Mouse (Mus musculus) left cerebral cortex, postnatal 36 days (tissue): ENCODE measurements around the gene Bmpr1a. TPM values are rescaled to one million over a fixed set of nuclear protein-coding genes. Genes with fewer than 3 reads are reported as not detected.

Source experiments
- DNase-seq, 2 experiments: peaks; one replicate each; pipeline ENCODE4 v3.0.0; 2021 to 2022; ENCODE audit warnings: low spot score in 2 of 2, mixed read lengths in 1 of 2
- intact Hi-C: fragments of 180-260 bp; cut with DNase I; formaldehyde crosslinking; loops from one replicate; pipeline ENCODE4 v1.15.1; 2025
- total RNA-seq, 2 experiments: library from RNA; stranded (reverse); gene quantifications; 2 replicates each; pipeline ENCODE4 v1.2.3; 2021

Gene Bmpr1a
- total RNA-seq, 2 experiments from 2014 or later, result 34.3 to 38.3 TPM

DNA sequence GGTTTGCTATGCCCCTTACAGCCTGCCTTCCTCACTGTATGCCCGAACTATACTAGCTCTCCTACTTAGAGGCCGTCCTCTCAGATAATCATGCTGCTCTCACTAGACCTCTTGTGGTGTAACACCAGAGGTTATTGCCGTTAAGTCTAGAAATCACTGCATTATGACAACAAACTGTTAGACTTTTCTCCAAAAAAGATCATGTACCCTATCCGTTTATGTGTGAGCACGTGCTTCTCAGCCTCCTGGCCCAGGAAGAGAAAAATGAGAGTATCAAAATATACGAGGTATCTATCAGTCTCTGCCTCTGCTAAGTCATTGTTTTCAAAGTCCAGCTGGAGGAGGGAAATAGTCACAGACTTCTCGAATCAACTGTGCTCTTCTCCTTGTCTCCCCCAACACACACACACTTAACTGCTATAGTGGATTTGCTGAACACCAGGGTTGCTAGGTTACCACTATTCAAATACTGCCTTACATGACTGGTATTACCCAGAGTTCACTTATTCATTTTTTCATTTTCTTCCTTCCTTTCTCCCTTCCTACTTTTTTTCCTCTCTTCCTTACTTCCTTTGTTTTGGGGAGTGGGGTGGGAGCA is 5.8 kb upstream of the Bmpr1a start:
- no peak for DNase-seq
- intact Hi-C loops, result no loop called here

DNA sequence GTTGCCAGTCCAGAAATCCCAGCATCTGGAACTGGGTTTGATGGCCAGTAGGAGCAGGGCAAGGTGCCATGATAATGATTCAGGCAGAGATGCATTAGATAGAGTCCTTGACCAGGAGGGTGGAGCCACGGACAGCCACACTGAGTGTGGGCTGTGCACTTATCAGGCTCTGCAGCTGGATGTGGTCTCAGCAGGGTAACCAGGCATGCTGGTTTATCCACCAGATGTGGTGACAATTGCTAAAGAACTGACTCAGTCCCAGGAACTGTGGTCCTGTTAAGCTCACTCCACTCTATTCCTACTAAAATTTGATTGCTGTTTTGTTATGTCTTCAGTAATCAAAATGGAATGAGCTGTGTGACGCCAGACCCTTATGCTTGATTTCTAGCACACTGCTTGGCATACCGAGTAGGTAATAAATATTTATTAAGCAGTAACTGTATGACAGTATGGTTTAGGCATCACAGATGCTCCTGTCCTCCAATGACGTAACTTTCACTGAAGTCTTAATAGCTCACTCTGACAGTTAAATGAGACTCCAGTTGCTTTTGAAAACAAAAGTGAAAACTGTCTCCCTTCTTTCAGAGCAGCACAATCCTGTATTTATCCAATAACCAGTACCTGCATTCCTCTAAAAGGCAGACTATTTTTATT is 5.2 kb upstream of the Bmpr1a start:
- intact Hi-C loops, result no loop called here
- DNase-seq, result no peak

DNA sequence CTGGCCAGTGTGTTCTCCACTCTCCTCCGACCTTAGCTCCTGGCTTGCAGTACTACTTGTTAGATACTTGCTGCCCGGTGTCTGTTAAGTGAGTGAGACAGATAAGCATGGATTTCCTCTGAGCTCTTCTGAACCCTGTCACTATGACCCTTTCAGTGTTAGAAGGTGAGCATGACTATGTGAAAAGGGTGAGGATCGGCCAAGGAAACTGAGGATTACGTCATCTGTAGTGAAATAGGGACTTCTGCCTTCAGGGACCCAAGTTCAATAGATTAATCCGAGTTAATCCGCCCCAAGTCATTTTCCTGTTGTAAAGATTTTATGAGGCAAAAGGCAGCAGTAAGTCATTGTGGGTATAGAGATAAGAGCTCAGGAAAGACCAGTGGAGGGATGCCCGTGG is 2.2 kb upstream of the Bmpr1a start:
- intact Hi-C loops, result no loop called here
- DNase-seq, result no peak

DNA sequence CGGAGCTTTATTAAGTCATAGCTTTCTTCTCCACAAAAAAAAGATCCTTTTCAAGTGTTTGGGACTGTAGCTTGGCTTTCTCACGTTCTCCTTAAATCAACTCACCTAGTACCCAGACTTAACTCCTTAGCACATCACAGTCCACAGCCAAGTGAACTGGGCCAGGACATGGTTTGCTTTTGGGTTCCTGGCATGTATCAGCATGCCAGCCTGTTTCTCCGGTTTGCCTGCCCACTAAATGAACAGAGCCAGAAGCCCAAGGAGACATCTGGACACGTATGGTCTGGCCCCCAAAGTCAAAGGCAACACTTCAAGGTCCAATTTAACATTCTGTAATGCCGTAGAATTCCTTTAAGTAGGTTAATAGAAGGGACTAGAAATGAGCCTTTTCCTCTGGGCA is 1.2 kb upstream of the Bmpr1a start:
- no peak for DNase-seq
- intact Hi-C loops, result loop anchor here (5.0 kb wide), 1 partner anchor 62 kb away; no protein-coding TSS in a partner anchor

DNA sequence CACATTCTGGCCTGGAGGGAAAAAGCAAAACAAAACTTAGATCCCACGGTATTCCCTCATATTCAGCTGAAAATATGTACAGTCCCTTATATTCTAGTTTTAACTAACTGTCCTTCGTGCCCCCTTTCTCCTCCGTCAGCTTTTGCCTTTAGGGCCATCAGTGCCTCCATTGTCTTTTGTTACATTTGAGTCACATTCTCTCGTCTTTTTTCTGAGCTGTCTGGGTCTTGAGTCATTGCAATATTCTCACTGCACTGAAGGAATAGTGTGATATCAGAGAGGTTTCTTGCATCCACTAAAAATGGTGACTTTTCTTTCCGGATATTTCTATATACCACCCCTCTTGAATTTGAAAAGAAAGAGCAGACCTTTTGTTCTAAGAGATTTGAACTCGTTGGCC is 618 bp upstream of the Bmpr1a start:
- intact Hi-C loops, result loop anchor here (5.0 kb wide), 1 partner anchor 61 kb away; no protein-coding TSS in a partner anchor
- no peak for DNase-seq

DNA sequence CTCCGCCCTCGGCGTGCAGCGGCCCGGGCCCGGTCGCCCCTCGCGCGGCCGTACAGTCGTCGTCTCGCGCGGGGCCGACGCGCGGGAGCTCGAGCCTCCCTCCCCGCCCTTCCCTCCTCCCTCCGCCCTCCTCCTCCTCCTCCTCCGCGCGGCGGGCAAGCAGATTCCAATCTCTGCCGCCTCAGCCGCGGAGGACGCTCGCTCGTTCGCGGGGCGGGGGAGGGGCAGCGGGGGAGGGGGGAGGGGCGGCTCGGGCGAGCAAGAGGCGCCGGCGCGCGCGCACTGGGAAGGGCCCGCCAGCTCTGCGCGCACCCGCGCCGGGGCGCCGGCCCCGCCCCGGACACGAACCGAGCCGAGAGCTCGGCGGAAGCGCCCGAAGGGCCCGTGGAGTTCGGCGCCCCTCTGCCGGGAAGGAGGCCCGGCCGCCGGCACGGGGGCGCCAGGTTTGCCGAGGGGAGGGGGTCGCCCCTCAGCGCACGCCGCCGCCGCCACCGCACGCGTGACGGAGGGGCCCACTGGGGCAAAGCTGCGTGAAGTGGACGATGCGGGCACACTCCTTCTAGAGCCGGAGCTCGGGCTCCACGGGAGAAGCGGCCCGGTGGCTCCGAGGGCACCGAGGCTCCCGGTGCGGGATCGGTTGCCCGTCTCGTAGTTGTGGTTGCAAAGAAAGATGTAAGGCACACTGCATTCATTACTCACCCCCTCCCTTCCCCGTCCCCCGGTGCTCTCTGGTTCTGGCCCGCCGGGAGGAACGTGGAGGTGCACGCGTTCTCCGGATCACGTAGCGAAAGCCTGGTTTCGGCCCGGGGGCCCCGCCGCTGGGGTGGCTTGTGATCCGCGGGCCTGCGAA is 441 bp downstream of the Bmpr1a start:
- DNase-seq, result peak; percentile 89 to 92
- intact Hi-C loops, result loop anchor here (1.0 to 5.0 kb wide), 2 partner anchors 47 to 60 kb away; no protein-coding TSS in a partner anchor

DNA sequence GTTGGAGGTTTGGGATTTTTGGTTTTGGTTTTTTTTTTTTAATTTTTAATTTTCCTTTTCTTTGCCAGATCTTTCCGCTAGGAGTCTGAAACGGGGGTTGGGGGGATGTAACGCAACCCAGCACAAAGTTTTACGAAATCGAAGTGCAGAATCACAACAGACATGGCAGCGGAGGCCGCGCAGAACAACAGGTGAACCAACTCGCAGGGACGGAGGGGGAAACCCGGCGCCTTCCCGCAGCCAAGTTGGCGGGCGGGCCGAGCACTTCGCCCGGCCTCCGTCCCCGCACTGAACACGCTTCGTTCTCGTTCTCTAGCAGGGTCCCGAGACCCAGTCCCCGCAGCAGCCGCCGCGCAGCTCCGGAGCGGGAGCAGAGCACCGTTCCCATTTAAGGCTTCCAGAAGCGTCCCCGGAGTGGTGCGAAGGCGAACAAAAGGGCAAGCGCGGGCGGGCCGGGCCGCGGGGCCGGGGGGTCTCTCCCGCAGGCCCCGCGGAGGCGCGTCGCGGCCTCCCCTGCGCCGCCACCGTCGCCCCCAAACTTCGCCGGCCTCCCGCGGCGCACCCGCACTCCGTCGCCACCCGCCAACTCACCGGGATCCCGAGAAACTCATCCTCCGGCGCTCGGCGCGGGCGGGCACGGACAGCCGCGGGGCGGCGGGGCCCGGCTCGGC is 1.2 kb downstream of the Bmpr1a start:
- intact Hi-C loops, result loop anchor here (1.0 to 5.0 kb wide), 2 partner anchors 47 to 60 kb away; no protein-coding TSS in a partner anchor
- DNase-seq, result peak; percentile 61 to 75

DNA sequence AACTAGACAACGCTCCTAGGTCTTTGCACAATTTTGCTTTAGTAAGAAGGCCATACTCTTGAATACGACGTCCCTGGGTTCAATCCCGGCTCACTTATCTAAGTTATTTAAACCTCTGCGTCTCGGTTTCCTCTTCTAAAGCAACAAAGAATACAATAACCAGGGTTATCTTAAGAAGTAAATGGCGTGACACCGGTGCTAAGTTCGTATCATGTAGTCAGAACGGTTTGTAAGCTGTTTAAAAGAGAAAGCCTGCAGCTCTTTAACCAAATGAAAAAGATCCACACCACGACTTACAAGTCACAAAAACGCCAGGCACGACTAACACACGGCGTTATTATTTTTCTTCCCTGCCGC is 1.7 kb downstream of the Bmpr1a start:
- no peak for DNase-seq

DNA sequence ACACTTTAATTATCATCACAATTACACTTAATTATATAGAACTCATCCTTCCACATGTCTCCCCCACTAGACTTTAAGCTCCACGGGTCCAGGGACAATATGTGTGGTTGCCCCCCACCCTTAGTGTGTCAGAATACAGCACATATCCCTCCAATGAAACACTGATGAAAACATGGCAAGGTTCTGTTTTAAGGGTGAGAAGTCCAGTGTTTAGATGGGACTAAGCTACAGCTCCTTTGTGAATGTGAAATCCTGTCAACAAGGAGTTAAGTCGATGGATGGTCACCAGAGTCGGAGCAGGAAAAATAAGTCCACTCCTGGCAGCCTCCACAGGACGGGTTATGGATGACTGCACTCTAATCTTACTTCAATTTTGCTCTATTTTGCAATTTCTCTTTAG is 2.8 kb downstream of the Bmpr1a start:
- intact Hi-C loops, result loop anchor here (5.0 kb wide), 1 partner anchor 58 kb away; no protein-coding TSS in a partner anchor
- no peak for DNase-seq

More for the DNA sequence above, 1.7 kb downstream of the Bmpr1a start:
- intact Hi-C loops, result loop anchor here (5.0 kb wide), 1 partner anchor 59 kb away; no protein-coding TSS in a partner anchor

DNA sequence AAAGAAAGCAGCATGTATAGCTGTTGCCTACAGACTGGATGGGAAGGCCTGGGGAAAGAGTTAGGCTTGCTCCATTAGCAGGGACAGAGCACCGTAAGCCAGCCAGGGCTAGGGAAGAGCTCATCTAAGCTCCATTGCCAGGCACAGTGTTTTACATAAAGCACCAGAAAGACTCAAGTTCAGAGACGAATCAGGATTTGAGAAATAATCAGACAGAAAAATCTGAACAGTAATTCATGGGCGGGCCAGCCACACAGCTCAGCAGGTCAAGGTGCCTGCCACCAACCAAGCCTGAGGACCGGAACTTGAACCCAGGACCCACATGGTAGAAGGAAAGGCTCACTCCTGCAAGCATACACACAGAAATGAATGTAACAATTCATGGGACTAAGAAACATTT is 3.5 kb downstream of the Bmpr1a start:
- intact Hi-C loops, result loop anchor here (5.0 kb wide), 1 partner anchor 57 kb away; no protein-coding TSS in a partner anchor
- no peak for DNase-seq

DNA sequence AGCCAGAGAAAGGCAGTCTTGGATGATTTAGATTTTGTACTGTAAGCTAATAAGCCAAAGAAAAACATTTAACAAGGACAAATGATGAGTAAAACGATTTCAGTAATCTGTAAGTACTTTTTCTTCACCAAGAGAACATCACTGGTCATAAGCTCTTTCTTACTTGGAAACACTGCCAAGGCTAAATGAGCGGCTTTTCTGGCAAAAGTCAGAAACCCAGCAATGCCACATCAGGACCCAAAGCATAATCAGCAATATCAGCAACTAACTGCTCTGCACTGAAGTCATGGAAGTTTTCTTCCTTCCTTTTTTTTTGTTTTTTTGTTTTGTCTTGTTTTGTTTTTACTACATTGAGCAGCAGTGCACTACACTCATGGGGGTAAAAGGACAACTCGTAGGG is 5.8 kb downstream of the Bmpr1a start:
- no peak for DNase-seq
- intact Hi-C loops, result no loop called here

DNA sequence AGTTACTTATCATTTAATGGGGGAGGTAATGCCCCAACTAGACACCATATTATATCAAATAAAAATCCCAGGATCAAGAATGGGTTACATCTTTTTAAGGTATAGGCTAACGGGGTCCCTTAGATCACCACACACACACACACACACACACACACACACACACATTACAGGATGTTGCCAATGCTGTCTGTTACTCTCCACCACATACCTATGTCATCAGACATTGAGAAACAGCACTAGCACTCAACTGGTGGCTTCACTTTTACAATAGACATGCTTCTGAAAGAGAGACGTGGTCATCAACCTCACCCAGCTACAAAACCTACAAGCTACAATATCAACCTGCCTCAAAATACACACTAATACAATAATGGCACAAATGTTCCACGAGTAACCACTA is 9.5 kb downstream of the Bmpr1a start:
- DNase-seq, result no peak
- intact Hi-C loops, result no loop called here

DNA sequence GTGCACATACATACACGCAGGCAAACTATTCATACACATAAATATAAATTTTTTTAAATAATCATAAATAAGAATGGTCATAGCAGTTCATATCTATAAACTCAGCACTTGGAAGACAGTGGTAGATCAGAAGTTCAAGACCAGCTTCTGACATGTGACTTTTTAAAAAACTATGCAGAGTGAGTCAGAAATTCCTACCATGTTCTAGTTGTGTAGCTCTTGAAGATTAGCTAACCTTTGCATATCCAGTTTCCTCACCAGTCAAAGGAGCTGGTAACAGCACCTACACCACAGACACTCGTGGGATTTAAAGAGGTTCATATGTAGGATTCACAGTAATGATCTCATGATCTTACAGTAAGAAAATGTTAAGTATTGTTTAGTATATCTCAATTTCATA is 10.5 kb downstream of the Bmpr1a start:
- DNase-seq, result no peak
- intact Hi-C loops, result no loop called here

DNA sequence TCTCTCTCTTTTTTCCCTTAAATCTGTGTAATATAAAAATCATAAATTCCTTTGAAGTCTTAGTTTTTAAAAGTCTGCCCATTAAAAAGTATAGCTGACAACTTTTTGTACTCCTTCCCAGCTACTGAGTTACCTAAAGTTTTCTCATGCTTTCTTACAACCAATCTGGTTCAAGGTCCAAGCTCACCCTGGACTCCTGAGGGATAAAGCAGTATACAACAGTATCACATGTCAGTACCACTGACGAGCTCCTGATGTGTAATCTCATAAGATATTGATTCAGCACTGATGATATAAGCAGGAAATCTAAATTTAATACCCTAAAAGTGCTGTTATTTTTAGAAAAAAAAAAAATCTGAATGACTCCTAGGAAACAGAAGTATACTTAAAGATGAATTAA is 12.2 kb downstream of the Bmpr1a start:
- DNase-seq, result no peak
- intact Hi-C loops, result no loop called here

DNA sequence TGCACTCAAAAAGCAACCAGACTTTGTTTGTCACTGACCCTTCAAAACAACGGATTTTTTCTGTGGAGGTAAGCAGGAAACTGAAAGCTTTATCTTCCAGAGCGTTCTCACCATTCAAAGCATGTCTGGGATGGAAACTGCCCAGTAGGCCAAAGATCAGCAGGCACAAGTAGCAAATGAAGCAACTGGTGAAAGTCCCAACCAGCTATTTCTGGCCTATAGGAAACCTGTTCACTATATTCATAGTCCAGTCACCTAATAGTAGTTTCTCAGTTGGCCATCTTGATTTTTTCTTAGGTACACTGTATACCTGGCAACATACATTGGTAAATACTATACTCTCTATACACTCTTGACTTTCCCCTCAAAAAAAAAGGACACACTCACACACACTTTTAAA is 13.2 kb downstream of the Bmpr1a start:
- intact Hi-C loops, result no loop called here
- DNase-seq, result no peak

DNA sequence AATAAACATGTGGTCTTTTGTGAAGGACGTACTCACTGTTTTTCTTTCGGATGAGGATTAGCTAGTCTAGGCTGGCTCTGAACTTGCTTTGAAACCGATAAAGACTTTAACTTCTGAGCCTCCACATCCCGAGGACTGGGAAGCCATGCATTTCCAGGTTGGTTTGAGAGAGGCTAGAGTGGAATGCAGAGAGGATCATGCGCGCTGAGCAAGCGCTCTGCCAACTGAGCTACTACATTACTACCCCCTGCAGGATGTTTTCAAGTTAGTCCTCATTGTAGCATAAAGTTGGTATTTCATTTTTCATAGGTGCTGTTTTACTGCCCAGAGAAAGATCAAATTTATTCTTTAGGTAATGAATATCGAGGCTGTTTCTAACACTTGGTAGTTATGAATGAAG is 17.0 kb downstream of the Bmpr1a start:
- no peak for DNase-seq
- intact Hi-C loops, result no loop called here

DNA sequence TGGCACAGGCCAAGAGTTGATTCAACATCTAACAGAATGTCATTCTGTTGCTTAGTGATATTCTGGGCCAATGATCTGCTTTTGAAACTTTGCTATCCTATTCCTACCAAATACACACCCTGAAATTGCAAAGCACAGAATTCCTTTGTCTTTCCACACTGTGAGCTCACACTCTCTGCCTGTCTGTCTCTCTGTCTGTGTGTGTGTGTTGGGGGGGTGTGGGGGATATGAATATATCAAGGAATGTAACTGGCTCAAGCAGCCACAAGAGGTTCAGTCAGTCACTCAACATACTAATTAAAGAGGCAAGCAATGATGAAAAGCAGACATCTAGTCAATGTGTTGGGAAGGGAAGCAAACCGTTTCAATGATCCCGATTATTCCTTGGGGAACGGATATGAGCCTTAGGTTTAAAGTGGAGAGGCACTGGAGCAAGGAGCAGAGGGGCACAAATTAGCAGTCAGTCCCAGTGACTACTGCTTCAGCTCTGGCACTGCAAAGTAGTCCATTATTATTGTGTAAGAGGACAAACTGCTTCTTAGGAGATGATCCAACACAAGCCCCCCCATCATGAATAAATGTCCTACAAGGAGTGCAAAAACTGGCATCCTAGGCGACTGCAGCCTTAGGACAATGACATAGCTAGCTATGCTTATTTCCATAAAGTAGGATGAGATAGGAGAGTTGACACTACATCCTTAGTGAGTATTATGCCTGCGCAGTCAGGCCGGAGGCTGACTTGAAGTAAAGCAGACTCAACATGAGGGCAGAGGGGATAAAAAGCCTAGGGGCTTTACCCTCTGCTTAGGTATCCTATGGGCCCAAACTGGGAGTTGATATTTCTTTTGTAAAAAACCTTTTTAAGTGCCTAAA is 19.4 kb downstream of the Bmpr1a start:
- intact Hi-C loops, result no loop called here
- no peak for DNase-seq

DNA sequence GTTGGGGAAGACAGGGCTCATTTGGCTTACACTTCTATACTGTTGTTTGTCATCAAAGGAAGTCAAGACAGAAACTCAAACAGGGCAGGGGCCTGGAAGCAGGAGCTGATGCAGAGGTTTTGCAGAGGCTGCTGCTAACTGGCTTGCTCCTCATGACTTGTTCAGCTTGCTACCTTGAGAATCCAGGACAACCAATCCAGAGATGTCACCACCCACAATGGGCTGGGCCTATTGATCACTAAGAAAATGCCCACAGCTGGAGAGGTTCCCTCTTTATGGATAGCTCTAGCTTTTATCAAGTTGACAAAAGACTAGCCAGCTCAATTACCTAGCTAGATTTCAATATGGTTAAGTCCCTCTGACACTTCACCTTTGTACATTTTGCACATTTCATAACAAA is 31.6 kb downstream of the Bmpr1a start:
- no peak for DNase-seq
- intact Hi-C loops, result no loop called here

DNA sequence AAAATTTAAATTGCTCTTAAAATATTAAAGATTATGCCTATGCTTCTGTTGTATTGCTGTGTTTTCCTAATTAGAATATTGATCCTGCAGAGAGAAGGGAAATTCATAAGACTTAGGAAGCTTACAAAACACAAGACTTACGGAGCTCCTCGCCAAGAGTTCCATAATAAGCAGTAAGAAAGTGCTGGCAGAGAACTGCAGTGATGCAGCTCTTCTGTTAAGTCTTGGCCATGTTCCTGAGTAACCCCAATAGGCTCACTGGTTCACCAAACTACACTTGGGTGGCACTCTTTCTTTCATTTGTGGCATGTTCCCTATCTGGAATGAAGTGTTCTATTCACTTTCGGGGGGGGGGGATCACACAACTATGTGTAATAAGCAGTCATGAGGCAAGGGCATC is 36.9 kb downstream of the Bmpr1a start:
- no peak for DNase-seq

More for the DNA sequence above, 36.9 kb downstream of the Bmpr1a start:
- intact Hi-C loops, result no loop called here
